Mouse (Mus musculus) olfactory bulb, adult 2 months (tissue): ENCODE measurements at regions not wholly inside any gene's neighbourhood (a gene's known extent, or its start where the extent isn't known, plus 50 kb on each side); places are given as distances from the start of the nearest gene placed in this dataset.

Experiments
- CTCF ChIP-seq: fragments of 200-500 bp; IDR thresholded peaks from 2 replicates; pipeline ENCODE4 v1.5.1; 2012; ENCODE audit warnings: low read depth, mild to moderate bottlenecking, low read length, moderate library complexity; ENCODE audit not compliant: insufficient read depth
- POLR2A ChIP-seq: fragments of 200-500 bp; IDR thresholded peaks from 2 replicates; pipeline ENCODE4 v1.6.1; 2012; ENCODE audit warnings: mild to moderate bottlenecking, low read depth, low read length, moderate library complexity; ENCODE audit not compliant: insufficient read depth

DNA sequence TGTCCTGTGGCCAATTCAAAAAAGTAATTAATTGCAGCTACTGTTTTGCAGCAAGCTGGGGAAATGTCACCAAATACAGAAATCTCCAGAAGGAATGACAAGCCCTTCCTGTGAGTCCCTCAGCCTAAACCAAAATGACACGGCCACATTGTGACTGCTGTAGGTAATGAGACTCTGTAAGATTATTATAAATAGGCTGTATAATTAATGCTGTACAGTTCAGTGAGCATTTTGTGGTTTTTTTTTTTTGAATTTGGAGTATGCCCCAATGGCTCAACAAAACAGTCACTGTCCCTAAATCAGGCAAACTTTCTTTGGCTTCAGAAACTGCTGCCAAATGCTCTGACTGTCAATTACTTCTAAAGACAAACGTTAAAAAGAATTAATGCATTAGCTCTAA lies 615.9 kb upstream of the Sema6d start:
- TF ChIP-seq CTCF (no peak), POLR2A (no peak)
